Mouse (Mus musculus) liver, adult 2 months (tissue): Measurements from ENCODE around the gene H2-Aa. TPM values are rescaled to one million over a fixed set of nuclear protein-coding genes. Genes with fewer than 3 reads are reported as not detected.
A peak's percentile ranks its signal among the peaks of the same experiment; 100 is the strongest.

Experiments used
- DNase-seq: peaks from one replicate; pipeline ENCODE4 v3.0.0-alpha.2; 2011; ENCODE audit warnings: low read depth, low spot score; ENCODE audit errors: extremely low read depth
- H3K27ac ChIP-seq: fragments of 200-500 bp; replicated peaks from 2 replicates; pipeline ENCODE4 v1.5.1; 2012; ENCODE audit warnings: low read depth, mild to moderate bottlenecking, control low read depth, inconsistent platforms, low read length; ENCODE audit not compliant: insufficient read depth
- H3K27me3 ChIP-seq: fragments of 200-500 bp; 2 replicates; pipeline ENCODE4 v1.6.1; 2012; ENCODE audit warnings: mild to moderate bottlenecking, moderate library complexity, low read length, inconsistent platforms; ENCODE audit not compliant: control insufficient read depth, insufficient read depth
- H3K36me3 ChIP-seq: fragments of 200-500 bp; 2 replicates; pipeline ENCODE4 v1.6.1; 2012; ENCODE audit warnings: low read length, inconsistent platforms; ENCODE audit not compliant: control insufficient read depth, insufficient read depth
- H3K4me1 ChIP-seq: fragments of 200-500 bp; 2 replicates; pipeline ENCODE4 v1.6.1; 2011; ENCODE audit warnings: low read length; ENCODE audit not compliant: control insufficient read depth, insufficient read depth
- H3K4me3 ChIP-seq: fragments of 200-500 bp; 2 replicates; pipeline ENCODE4 v1.5.1; 2011; ENCODE audit warnings: low read depth, mild to moderate bottlenecking, control low read depth, low read length, moderate library complexity; ENCODE audit not compliant: insufficient read depth
- H3K79me2 ChIP-seq: fragments of 200-500 bp; 2 replicates; pipeline ENCODE4 v1.6.1; 2012; ENCODE audit warnings: inconsistent platforms, mild to moderate bottlenecking, low read length, moderate library complexity; ENCODE audit not compliant: control insufficient read depth, insufficient read depth
- H3K9ac ChIP-seq: fragments of 200-500 bp; 2 replicates; pipeline ENCODE4 v1.6.1; 2012; ENCODE audit warnings: low read depth, mild to moderate bottlenecking, control low read depth, inconsistent platforms, low read length
- CTCF ChIP-seq: fragments of 200-500 bp; IDR thresholded peaks from 2 replicates; pipeline ENCODE4 v1.5.1; 2011; ENCODE audit warnings: low read depth, low read length, control low read depth
- POLR2A ChIP-seq: fragments of 200-500 bp; IDR thresholded peaks from 2 replicates; pipeline ENCODE4 v1.6.1; 2011; ENCODE audit warnings: low read length, control low read depth; ENCODE audit not compliant: insufficient read depth; ENCODE audit errors: extremely low read depth
- WGBS: fragments of 180-500 bp; shearing (Covaris S2); methylation state at CpG from one replicate; pipeline ENCODE4 v1.1.7; 2018; 5-methylcytosine and 5-hydroxymethylcytosine counted together
- polyA plus RNA-seq: library from polyadenylated mRNA; depleted of rRNA; stranded (reverse); fragments of >200 nt; gene quantifications from 2 replicates; pipeline ENCODE4 v1.2.3, GENCODE M21; 2012
- total RNA-seq: library from RNA; depleted of rRNA; stranded (reverse); fragments of >200 nt; gene quantifications from 2 replicates; pipeline ENCODE4 v1.2.3, GENCODE M21; 2014

Gene H2-Aa
- total and polyA plus RNA-seq, 2 experiments = 32.8 to 78.0 TPM

DNA sequence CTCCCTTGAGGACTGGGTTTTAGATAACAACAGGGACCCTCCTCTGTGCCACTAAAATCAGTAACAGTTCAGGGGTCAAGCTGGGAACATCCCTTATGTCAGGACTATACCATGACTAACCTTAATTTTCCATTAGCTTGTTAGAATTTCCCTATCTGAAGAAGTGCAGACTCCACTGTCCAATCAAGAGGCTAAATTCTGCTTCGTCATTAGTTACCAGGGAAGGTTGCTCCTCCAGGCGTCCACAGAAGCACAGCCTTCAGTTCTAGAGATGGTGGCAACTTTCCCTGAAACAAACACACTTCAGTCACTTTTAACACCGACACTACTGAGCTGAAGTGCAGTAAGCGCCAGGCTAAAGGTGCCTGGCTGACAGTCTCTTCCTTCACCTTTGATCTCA is 17.1 kb upstream of the H2-Aa start:
- no peak overlapping the region for H3K4me3 ChIP-seq
- H3K27ac ChIP-seq = no peak overlapping the region
- no peaks in the 10 kb centered on the region for H3K27me3 ChIP-seq

DNA sequence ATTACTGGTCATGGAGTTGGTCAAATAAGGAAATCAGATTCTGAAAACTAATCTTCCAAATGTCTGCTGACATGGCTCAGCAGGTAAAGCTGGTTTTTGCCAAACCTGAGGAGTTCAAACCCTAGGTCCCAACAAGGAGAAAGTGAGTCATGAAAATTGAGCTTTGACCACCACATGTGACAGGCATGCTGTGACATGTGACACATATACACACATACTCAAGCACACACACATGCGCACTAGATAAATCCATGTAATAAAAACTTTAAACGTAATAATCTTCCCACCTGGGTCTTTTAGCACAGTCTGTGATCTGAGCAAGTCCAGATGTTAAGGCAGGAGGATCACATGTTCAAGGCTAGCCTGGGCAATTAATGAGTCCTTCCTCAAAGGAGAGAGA is 16.2 kb upstream of the H2-Aa start:
- Histone ChIP-seq H3K9ac (no peak overlapping the region), H3K27me3 (no peaks in the 10 kb centered on the region), H3K36me3 (no peaks in the 10 kb centered on the region), H3K27ac (no peak overlapping the region), H3K4me1 (no peaks in the 10 kb centered on the region), H3K4me3 (no peak overlapping the region), H3K79me2 (no peaks in the 10 kb centered on the region)
- 94% methylated on average over 2 of the region's 2 CpGs for WGBS
- DNase-seq = no peak
- TF ChIP-seq CTCF (no peak), POLR2A (no peak)

More for the DNA sequence above, 17.1 kb upstream of the H2-Aa start:
- H3K36me3 ChIP-seq = no peaks in the 10 kb centered on the region
- DNase-seq = peak; percentile 66
- no peaks in the 10 kb centered on the region for H3K79me2 ChIP-seq
- no peak overlapping the region for H3K9ac ChIP-seq
- H3K4me1 ChIP-seq = no peaks in the 10 kb centered on the region
- no peak for TF ChIP-seq CTCF
- no peak for TF ChIP-seq POLR2A
- WGBS = 15% methylated on average over 4 of the region's 4 CpGs

DNA sequence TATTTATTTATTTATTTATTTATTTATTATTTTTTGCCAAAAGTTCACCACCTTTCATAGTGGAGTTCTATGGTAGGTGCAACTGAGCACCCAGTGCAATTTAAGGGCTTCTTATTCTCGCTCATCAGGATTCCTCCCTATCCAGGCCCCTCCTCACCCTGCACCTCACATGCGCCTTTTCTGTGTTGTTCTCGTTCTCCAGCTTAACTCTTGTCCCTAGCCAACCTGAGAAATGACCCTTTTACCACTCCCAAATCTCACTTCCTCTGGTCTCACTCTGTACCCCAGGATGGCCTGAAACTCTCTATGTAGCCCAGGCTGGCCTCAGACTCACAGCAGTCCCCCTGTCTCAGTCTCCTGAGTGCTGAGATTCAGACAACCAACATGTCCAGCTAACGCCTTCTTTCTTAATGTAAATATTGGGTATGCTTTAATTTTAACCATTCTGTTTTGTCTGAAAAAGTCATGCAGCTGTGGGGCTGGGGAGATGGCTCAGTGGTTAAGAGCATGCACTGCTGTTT is 14.1 kb upstream of the H2-Aa start:
- H3K36me3 ChIP-seq = no peaks in the 10 kb centered on the region
- H3K4me3 ChIP-seq = no peak overlapping the region
- no peak for TF ChIP-seq POLR2A
- TF ChIP-seq CTCF = no peak
- no peaks in the 10 kb centered on the region for H3K27me3 ChIP-seq
- no peaks in the 10 kb centered on the region for H3K79me2 ChIP-seq
- H3K9ac ChIP-seq = no peak overlapping the region
- 93% methylated on average over 4 of the region's 4 CpGs for WGBS
- no peak for DNase-seq
- H3K4me1 ChIP-seq = no peaks in the 10 kb centered on the region
- H3K27ac ChIP-seq = no peak overlapping the region

DNA sequence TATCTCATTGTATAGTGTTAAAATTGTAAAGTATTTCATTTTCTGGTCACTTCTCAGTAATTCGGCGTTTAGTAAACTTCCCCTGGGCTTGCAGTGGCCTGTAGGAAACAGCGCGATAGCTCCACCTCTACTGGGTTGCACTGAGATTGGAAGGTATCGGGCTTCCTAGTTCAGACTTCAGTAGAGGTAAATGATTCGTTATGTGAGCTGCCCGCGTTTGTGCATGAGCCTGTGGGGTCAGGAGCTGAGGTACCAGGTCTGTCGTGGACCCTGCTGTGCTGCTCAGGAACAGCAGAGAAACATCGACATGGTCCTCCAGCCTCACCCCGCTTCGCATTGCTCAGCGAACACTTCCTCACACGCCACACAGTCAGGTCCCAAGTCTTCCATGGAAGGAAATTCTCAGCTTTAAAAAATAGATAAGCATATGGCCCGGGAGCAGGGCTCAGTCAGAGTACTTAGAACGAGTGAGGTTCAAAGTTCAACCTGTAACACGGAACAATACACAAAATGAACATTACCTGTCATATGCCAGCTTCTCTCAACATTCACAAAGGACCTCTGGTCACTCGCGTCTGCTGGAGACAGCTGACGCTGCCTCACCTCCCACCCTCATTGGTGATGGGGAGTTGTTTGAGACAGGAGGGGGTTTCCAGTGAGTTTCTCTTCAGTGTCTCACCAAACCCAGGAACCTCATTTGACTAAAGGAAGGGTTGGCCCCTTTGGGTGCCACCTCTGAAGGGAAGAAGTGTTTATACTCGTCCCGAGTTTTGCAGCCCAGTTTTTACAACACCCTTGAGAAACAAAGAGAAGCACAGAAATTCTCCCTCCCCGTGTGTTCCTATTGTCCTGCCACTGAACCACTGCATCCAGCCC is 13.3 kb upstream of the H2-Aa start:
- TF ChIP-seq POLR2A = no peak
- no peak for TF ChIP-seq CTCF
- 70% methylated on average over 23 of the region's 23 CpGs for WGBS
- no peak overlapping the region for H3K27ac ChIP-seq
- H3K9ac ChIP-seq = no peak overlapping the region
- H3K4me1 ChIP-seq = no peaks in the 10 kb centered on the region
- H3K79me2 ChIP-seq = no peaks in the 10 kb centered on the region
- no peak overlapping the region for H3K4me3 ChIP-seq
- DNase-seq = no peak
- no peaks in the 10 kb centered on the region for H3K27me3 ChIP-seq
- H3K36me3 ChIP-seq = no peaks in the 10 kb centered on the region

DNA sequence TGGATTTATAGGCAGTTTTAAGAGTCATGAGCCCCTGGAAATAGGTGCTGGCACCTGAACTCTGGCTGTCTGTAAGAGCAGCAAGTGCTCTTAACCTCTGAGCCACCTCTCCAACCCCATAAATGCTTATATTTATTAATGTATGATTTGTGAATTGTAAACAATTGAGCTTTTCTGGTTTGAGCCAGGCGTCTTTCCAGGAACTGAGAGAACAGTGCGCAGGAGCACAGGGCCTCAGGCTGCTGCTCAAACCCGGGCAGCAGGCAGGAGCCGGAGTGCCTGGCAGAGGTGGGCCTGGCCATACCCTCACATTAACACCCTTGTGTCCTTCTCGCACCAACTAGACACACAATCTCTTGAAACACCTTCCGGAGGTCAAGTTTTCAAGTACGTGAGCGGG is 12.4 kb upstream of the H2-Aa start:
- DNase-seq = no peak
- no peaks in the 10 kb centered on the region for H3K36me3 ChIP-seq
- H3K9ac ChIP-seq = no peak overlapping the region
- H3K79me2 ChIP-seq = no peaks in the 10 kb centered on the region
- H3K4me3 ChIP-seq = no peak overlapping the region
- WGBS = 92% methylated on average over 8 of the region's 8 CpGs
- no peak for TF ChIP-seq POLR2A
- no peak for TF ChIP-seq CTCF
- no peaks in the 10 kb centered on the region for H3K27me3 ChIP-seq
- H3K4me1 ChIP-seq = no peaks in the 10 kb centered on the region
- H3K27ac ChIP-seq = no peak overlapping the region

DNA sequence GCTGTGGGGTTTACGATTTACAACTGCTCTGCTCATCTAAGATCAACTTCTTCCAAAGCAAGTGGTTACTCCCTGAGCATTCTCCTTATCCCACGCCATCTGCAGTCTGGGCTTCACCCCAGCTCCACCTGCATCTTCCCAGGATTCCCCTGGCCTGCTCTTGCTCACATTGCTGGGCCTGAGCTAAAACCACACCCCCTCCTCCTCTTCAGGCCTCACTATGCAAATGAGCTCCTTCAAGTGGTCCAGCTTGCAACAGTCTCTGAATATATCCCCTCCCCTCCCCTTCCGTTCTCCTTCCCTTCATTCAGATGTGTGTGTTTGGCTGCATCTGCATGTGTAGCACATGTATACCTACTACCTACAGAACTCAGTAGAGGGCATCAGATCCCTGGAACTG is 11.7 kb upstream of the H2-Aa start:
- Histone ChIP-seq H3K4me3 (no peak overlapping the region), H3K4me1 (no peaks in the 10 kb centered on the region), H3K27me3 (no peaks in the 10 kb centered on the region), H3K36me3 (no peaks in the 10 kb centered on the region), H3K27ac (no peak overlapping the region), H3K9ac (no peak overlapping the region), H3K79me2 (no peaks in the 10 kb centered on the region)
- DNase-seq = no peak
- WGBS = 84% methylated on average over 3 of the region's 3 CpGs
- TF ChIP-seq POLR2A = no peak
